Mouse (Mus musculus): ENCODE results near the gene Tnnt2. TPM values are rescaled to one million over a fixed set of nuclear protein-coding genes. Genes with fewer than 3 reads are reported as not detected.

Gene Tnnt2
- total and polyA plus RNA-seq, 2 experiments, result 0.06 to 0.46 TPM

GRCm38 (mm10) chr1:135839065-135839464 is 2.9 kb downstream of the Tnnt2 start:
- no peak overlapping the region for H3K9ac ChIP-seq (ENCODE audit: low read depth, low read length)
- 75% methylated on average over 6 of the region's 6 CpGs for whole genome bisulfite sequencing
- no peak overlapping the region for H3K4me3 ChIP-seq (ENCODE audit: insufficient read depth, low read depth, low read length)
- DNase-seq (ENCODE audit: extremely low read depth, low read depth, low spot score), result no peak
- TF ChIP-seq POLR2A (IDR thresholded peaks at IDR 0.05; ENCODE audit: extremely low read depth, insufficient read depth, low read length) (no peak), CTCF (IDR thresholded peaks at IDR 0.05; ENCODE audit: low read depth, low read length) (no peak)
- no peaks in the 10 kb centered on the region for H3K79me2 ChIP-seq (ENCODE audit: control insufficient read depth, insufficient read depth, low read length)
- no peaks in the 10 kb centered on the region for H3K27me3 ChIP-seq (ENCODE audit: control insufficient read depth, insufficient read depth, low read length)
- H3K36me3 ChIP-seq (ENCODE audit: control insufficient read depth, insufficient read depth, low read length), result no peaks in the 10 kb centered on the region
- H3K4me1 ChIP-seq (ENCODE audit: control insufficient read depth, insufficient read depth, low read length), result no peaks in the 10 kb centered on the region
- H3K27ac ChIP-seq (replicated peaks; ENCODE audit: insufficient read depth, low read depth, low read length), result no peak overlapping the region

DNA sequence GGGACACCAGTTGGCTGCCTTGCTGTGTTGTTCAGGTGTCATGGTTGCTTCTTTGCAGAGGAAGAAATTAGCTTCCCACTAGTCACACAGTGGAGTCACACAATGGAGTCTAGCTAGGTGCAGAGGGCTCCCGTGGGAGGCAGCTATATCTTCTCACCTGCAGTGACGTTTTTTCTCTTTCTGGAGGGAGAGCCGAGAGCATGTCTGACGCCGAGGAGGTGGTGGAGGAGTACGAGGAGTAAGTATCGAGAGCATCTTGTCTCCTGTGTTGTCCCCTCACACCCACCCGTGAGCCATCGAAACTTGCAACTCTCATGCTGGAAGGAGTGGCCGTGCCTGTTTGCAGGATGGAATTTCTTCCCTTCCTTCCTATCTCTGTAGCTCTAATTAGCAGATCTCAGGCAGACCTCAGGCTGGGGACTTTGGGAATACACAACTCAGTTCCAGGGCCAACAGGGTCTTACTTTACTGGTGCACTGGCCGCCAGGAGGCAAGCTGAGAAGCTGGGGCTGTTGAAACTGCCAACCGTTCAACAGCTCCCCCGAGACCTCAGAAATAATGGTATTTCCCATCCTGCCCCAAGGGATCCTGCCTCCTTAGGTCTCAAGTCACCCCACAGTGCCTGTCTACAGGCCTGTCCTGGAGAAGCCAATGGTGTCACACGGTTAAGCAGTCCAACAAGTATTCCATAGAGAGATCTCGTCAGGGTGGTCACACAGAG is 4.7 kb downstream of the Tnnt2 start:
- no peak for DNase-seq (ENCODE audit: extremely low read depth, low read depth, low spot score)
- H3K36me3 ChIP-seq (ENCODE audit: control insufficient read depth, insufficient read depth, low read length), result no peaks in the 10 kb centered on the region
- H3K9ac ChIP-seq (ENCODE audit: low read depth, low read length), result no peak overlapping the region
- 66% methylated on average over 15 of the region's 15 CpGs for WGBS
- TF ChIP-seq CTCF (IDR thresholded peaks at IDR 0.05; ENCODE audit: low read depth, low read length) (no peak), POLR2A (IDR thresholded peaks at IDR 0.05; ENCODE audit: extremely low read depth, insufficient read depth, low read length) (no peak)
- H3K27me3 ChIP-seq (ENCODE audit: control insufficient read depth, insufficient read depth, low read length), result no peaks in the 10 kb centered on the region
- H3K4me3 ChIP-seq (ENCODE audit: insufficient read depth, low read depth, low read length), result no peak overlapping the region
- no peak overlapping the region for H3K27ac ChIP-seq (replicated peaks; ENCODE audit: insufficient read depth, low read depth, low read length)
- no peaks in the 10 kb centered on the region for H3K4me1 ChIP-seq (ENCODE audit: control insufficient read depth, insufficient read depth, low read length)
- no peaks in the 10 kb centered on the region for H3K79me2 ChIP-seq (ENCODE audit: control insufficient read depth, insufficient read depth, low read length)

GRCm38 (mm10) chr1:135843519-135844262 is 7.5 kb downstream of the Tnnt2 start:
- H3K79me2 ChIP-seq (ENCODE audit: control insufficient read depth, insufficient read depth, low read length), result no peaks in the 10 kb centered on the region
- H3K27ac ChIP-seq (replicated peaks; ENCODE audit: insufficient read depth, low read depth, low read length), result no peak overlapping the region
- H3K9ac ChIP-seq (ENCODE audit: low read depth, low read length), result no peak overlapping the region
- H3K36me3 ChIP-seq (ENCODE audit: control insufficient read depth, insufficient read depth, low read length), result no peaks in the 10 kb centered on the region
- H3K27me3 ChIP-seq (ENCODE audit: control insufficient read depth, insufficient read depth, low read length), result no peaks in the 10 kb centered on the region
- no peak overlapping the region for H3K4me3 ChIP-seq (ENCODE audit: insufficient read depth, low read depth, low read length)
- no peak for TF ChIP-seq CTCF (IDR thresholded peaks at IDR 0.05; ENCODE audit: low read depth, low read length)
- TF ChIP-seq POLR2A (IDR thresholded peaks at IDR 0.05; ENCODE audit: extremely low read depth, insufficient read depth, low read length), result no peak
- WGBS, result 93% methylated on average over 10 of the region's 10 CpGs
- H3K4me1 ChIP-seq (ENCODE audit: control insufficient read depth, insufficient read depth, low read length), result no peaks in the 10 kb centered on the region
- DNase-seq (ENCODE audit: extremely low read depth, low read depth, low spot score), result no peak

DNA sequence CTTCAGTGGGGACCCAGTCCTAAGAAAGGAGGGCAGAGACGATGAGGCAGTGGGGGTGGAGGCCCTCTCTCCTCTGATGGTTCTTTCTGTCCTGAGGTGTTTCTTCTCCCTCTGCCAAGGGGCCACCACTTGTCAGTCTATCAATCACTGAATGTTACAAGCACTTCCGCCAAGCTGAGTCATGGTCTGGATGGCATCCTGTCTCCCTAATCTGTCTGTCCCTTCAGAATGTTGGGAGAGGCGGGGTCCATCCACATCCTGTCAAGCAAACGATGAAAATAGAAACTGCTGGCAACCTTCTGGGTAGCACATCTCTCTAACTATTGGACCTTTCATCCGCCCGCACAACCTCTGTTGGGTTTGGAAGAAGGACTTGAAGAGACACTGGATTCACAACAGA is 8.3 kb downstream of the Tnnt2 start:
- no peak overlapping the region for H3K9ac ChIP-seq (ENCODE audit: low read depth, low read length)
- H3K27ac ChIP-seq (replicated peaks; ENCODE audit: insufficient read depth, low read depth, low read length), result no peak overlapping the region
- H3K27me3 ChIP-seq (ENCODE audit: control insufficient read depth, insufficient read depth, low read length), result no peaks in the 10 kb centered on the region
- TF ChIP-seq POLR2A (IDR thresholded peaks at IDR 0.05; ENCODE audit: extremely low read depth, insufficient read depth, low read length) (no peak), CTCF (IDR thresholded peaks at IDR 0.05; ENCODE audit: low read depth, low read length) (no peak)
- no peaks in the 10 kb centered on the region for H3K36me3 ChIP-seq (ENCODE audit: control insufficient read depth, insufficient read depth, low read length)
- no peak overlapping the region for H3K4me3 ChIP-seq (ENCODE audit: insufficient read depth, low read depth, low read length)
- H3K4me1 ChIP-seq (ENCODE audit: control insufficient read depth, insufficient read depth, low read length), result no peaks in the 10 kb centered on the region
- no peaks in the 10 kb centered on the region for H3K79me2 ChIP-seq (ENCODE audit: control insufficient read depth, insufficient read depth, low read length)
- WGBS, result 65% methylated on average over 6 of the region's 6 CpGs
- no peak for DNase-seq (ENCODE audit: extremely low read depth, low read depth, low spot score)

DNA sequence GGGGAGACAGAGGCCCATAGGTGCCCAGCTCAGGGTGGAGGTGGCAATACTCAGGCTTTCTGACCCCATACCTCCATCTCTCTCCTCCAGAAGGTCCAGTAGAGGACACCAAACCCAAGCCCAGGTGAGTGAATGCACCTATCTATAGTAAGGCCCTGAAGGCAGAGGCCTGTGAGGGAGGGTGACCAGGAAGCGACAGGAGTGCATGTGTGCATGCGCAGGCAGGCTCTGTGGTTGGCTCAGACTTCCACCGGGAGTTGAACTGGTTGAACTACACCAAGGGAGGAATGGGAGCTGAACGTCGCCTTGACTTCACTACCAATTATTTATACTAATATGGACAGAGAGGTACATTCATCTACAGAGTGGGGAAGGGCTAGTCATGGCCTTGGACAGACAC is 10.5 kb downstream of the Tnnt2 start:
- H3K27ac ChIP-seq (replicated peaks; ENCODE audit: insufficient read depth, low read depth, low read length), result no peak overlapping the region
- no peaks in the 10 kb centered on the region for H3K4me1 ChIP-seq (ENCODE audit: control insufficient read depth, insufficient read depth, low read length)
- H3K79me2 ChIP-seq (ENCODE audit: control insufficient read depth, insufficient read depth, low read length), result no peaks in the 10 kb centered on the region
- H3K27me3 ChIP-seq (ENCODE audit: control insufficient read depth, insufficient read depth, low read length), result no peaks in the 10 kb centered on the region
- H3K9ac ChIP-seq (ENCODE audit: low read depth, low read length), result no peak overlapping the region
- WGBS, result 90% methylated on average over 5 of the region's 5 CpGs
- no peak overlapping the region for H3K4me3 ChIP-seq (ENCODE audit: insufficient read depth, low read depth, low read length)
- TF ChIP-seq POLR2A (IDR thresholded peaks at IDR 0.05; ENCODE audit: extremely low read depth, insufficient read depth, low read length) (no peak), CTCF (IDR thresholded peaks at IDR 0.05; ENCODE audit: low read depth, low read length) (no peak)
- no peaks in the 10 kb centered on the region for H3K36me3 ChIP-seq (ENCODE audit: control insufficient read depth, insufficient read depth, low read length)
- DNase-seq (ENCODE audit: extremely low read depth, low read depth, low spot score), result no peak

GRCm38 (mm10) chr1:135847139-135847562 is 11.0 kb downstream of the Tnnt2 start:
- no peak overlapping the region for H3K27ac ChIP-seq (replicated peaks; ENCODE audit: insufficient read depth, low read depth, low read length)
- H3K36me3 ChIP-seq (ENCODE audit: control insufficient read depth, insufficient read depth, low read length), result no peaks in the 10 kb centered on the region
- H3K9ac ChIP-seq (ENCODE audit: low read depth, low read length), result no peak overlapping the region
- H3K4me3 ChIP-seq (ENCODE audit: insufficient read depth, low read depth, low read length), result no peak overlapping the region
- WGBS, result 37% methylated on average over 6 of the region's 6 CpGs
- DNase-seq (ENCODE audit: extremely low read depth, low read depth, low spot score), result peak; percentile 30
- H3K4me1 ChIP-seq (ENCODE audit: control insufficient read depth, insufficient read depth, low read length), result no peaks in the 10 kb centered on the region
- TF ChIP-seq POLR2A (IDR thresholded peaks at IDR 0.05; ENCODE audit: extremely low read depth, insufficient read depth, low read length) (no peak), CTCF (IDR thresholded peaks at IDR 0.05; ENCODE audit: low read depth, low read length) (peak; percentile 62)
- no peaks in the 10 kb centered on the region for H3K27me3 ChIP-seq (ENCODE audit: control insufficient read depth, insufficient read depth, low read length)
- no peaks in the 10 kb centered on the region for H3K79me2 ChIP-seq (ENCODE audit: control insufficient read depth, insufficient read depth, low read length)
